In genomic region chr14:74252189-74253145, GRCm38 (mm10) we compare ENCODE assay signal across 10 mouse cellular contexts.
DNase-seq lines count a peak whose midpoint lies in the region; ATAC-seq and TF ChIP-seq lines count a peak whose summit lies in the region.
"Had no signal": no experiment of that assay in that cellular context is flagged by ENCODE, and none has a peak within 500 bp of the region (broad histone marks: within the 10 kb centered on the region; RNA-seq: fewer than 3 reads in every experiment).

No protein-coding gene starts in this region.

- TF ChIP-seq EP300 in liver, postnatal 0 days (IDR thresholded peaks at IDR 0.05; ENCODE audit: low read depth) = no peak

- H3K4me2 ChIP-seq in lung, embryonic 14.5 days = no peak overlapping the region
- H3K4me2 ChIP-seq in stomach, embryonic 15.5 days = no peak overlapping the region
- H3K4me2 ChIP-seq in liver, postnatal 0 days (ENCODE audit: low read depth, low read length) = no peak overlapping the region
- H3K4me2 ChIP-seq: embryonic facial prominence, embryonic 12.5 days had no signal

- no peaks in the 10 kb centered on the region for H3K9me3 ChIP-seq in lung, embryonic 14.5 days (ENCODE audit: low read depth, low read length)
- no peaks in the 10 kb centered on the region for H3K9me3 ChIP-seq in stomach, embryonic 15.5 days
- H3K9me3 ChIP-seq in liver, postnatal 0 days (ENCODE audit: low read length) = no peaks in the 10 kb centered on the region
- H3K9me3 ChIP-seq: embryonic facial prominence, embryonic 12.5 days had no signal

- no peak overlapping the region for H3K4me3 ChIP-seq in lung, embryonic 14.5 days (ENCODE audit: low read depth, low read length)
- H3K4me3 ChIP-seq in left cerebral cortex, adult 2 months = no peak overlapping the region
- H3K4me3 ChIP-seq in stomach, embryonic 15.5 days (replicated peaks) = no peak overlapping the region
- H3K4me3 ChIP-seq in liver, postnatal 0 days (ENCODE audit: low read depth, low read length) = no peak overlapping the region
- H3K4me3 ChIP-seq: embryonic facial prominence, embryonic 12.5 days; myocyte had no signal

- no peaks in the 10 kb centered on the region for H3K27me3 ChIP-seq in lung, embryonic 14.5 days (ENCODE audit: insufficient read depth, low read length)
- no peaks in the 10 kb centered on the region for H3K27me3 ChIP-seq in stomach, embryonic 15.5 days (replicated peaks)
- no peaks in the 10 kb centered on the region for H3K27me3 ChIP-seq in liver, postnatal 0 days (ENCODE audit: insufficient read depth, low read length)
- H3K27me3 ChIP-seq: embryonic facial prominence, embryonic 12.5 days had no signal

- ATAC-seq in lung, embryonic 14.5 days (ENCODE audit: insufficient read depth) = peak; percentile 93
- peak; percentile 27; the same call in 1 of the 2 replicates for ATAC-seq in stomach, embryonic 15.5 days (ENCODE audit: insufficient read depth, low FRiP score, low read depth)
- ATAC-seq in liver, postnatal 0 days = no peak

- WGBS in lung, embryonic 14.5 days = 31% methylated on average over 10 of the region's 10 CpGs
- 36% methylated on average over 10 of the region's 10 CpGs for WGBS in stomach, embryonic 15.5 days
- WGBS in liver, postnatal 0 days (ENCODE audit: insufficient replicate concordance) = 66% methylated on average over 10 of the region's 10 CpGs

- no peak for TF ChIP-seq CTCF in lung, embryonic 14.5 days (IDR thresholded peaks at IDR 0.05; ENCODE audit: low read depth)
- no peak for TF ChIP-seq CTCF in left cerebral cortex, adult 2 months (IDR thresholded peaks at IDR 0.05)
- TF ChIP-seq CTCF in liver, postnatal 0 days (IDR thresholded peaks at IDR 0.05; ENCODE audit: low read depth) = no peak

- H3K27ac ChIP-seq in lung, embryonic 14.5 days (ENCODE audit: low read depth) = peak overlapping the region; percentile 39; the same call in 1 of the 2 replicates
- peak overlapping the region; percentile 66 for H3K27ac ChIP-seq in left cerebral cortex, adult 2 months
- H3K27ac ChIP-seq in stomach, embryonic 15.5 days = peak overlapping the region; percentile 17; the same call in 1 of the 2 replicates
- H3K27ac ChIP-seq in liver, postnatal 0 days (ENCODE audit: low read depth) = no peak overlapping the region
- H3K27ac ChIP-seq: embryonic facial prominence, embryonic 12.5 days had no signal

- intact Hi-C loops in left cerebral cortex, adult 2 months (cut with DNase I) = loop anchor here (5.0 to 10.0 kb wide), 4 partner anchors 50 to 548 kb away; no protein-coding TSS in a partner anchor

- peak; percentile 81 for DNase-seq in lung, embryonic 14.5 days
- DNase-seq in lung, postnatal 14 days = no peak
- peak; percentile 49 to 74 for DNase-seq in frontal cortex, postnatal 36 days (ENCODE audit: low spot score in 2 of 2)
- peak; percentile 16 to 36 for DNase-seq in left cerebral cortex, adult 2 months (ENCODE audit: extremely low spot score in 1 of 2, low spot score in 2 of 2)
- DNase-seq in liver, postnatal 0 days = no peak
- DNase-seq in heart, adult 9 months (ENCODE audit: low spot score in 2 of 2) = no peak
- DNase-seq: thymus, adult 18-20 months had no signal

- H3K36me3 ChIP-seq in lung, embryonic 14.5 days (ENCODE audit: insufficient read depth) = no peaks in the 10 kb centered on the region
- H3K36me3 ChIP-seq in stomach, embryonic 15.5 days = no peaks in the 10 kb centered on the region
- H3K36me3 ChIP-seq in liver, postnatal 0 days (replicated peaks; ENCODE audit: insufficient read depth, low read length) = no peaks in the 10 kb centered on the region
- H3K36me3 ChIP-seq: embryonic facial prominence, embryonic 12.5 days had no signal

- no peak overlapping the region for H3K9ac ChIP-seq in lung, embryonic 14.5 days
- no peak overlapping the region for H3K9ac ChIP-seq in stomach, embryonic 15.5 days
- H3K9ac ChIP-seq in liver, postnatal 0 days (replicated peaks) = no peak overlapping the region
- H3K9ac ChIP-seq: embryonic facial prominence, embryonic 12.5 days had no signal

- H3K4me1 ChIP-seq in lung, embryonic 14.5 days (ENCODE audit: insufficient read depth) = no peaks in the 10 kb centered on the region
- H3K4me1 ChIP-seq in stomach, embryonic 15.5 days = no peaks in the 10 kb centered on the region
- no peaks in the 10 kb centered on the region for H3K4me1 ChIP-seq in liver, postnatal 0 days (ENCODE audit: insufficient read depth)
- H3K4me1 ChIP-seq: embryonic facial prominence, embryonic 12.5 days had no signal

Comparison
In these comparisons a context has a peak if more than half of its experiments do, and no peak if none do; other contexts are left out.
1. DNase-seq: peak in lung, embryonic 14.5 days (single experiment), frontal cortex, postnatal 36 days (2 of 2) and left cerebral cortex, adult 2 months (2 of 2); none in lung, postnatal 14 days (single experiment), liver, postnatal 0 days (single experiment) and heart, adult 9 months (0 of 2).